Mouse (Mus musculus) naive thymus-derived CD4-positive, alpha-beta T cell, adult 2 months (primary cell): ENCODE measurements around the gene Gpatch3.

ENCODE experiments used
- DNase-seq: peaks from one replicate; pipeline ENCODE4 v3.0.0-alpha.2; 2011; ENCODE audit warnings: low read depth

Gene Gpatch3

GRCm38 (mm10) chr4:133584059-133584951 is 9.8 kb downstream of the Gpatch3 start, which contains the start of gene Gpn2:
TSS of gene Gpn2 (plus strand) at chr4:133584362.
- DNase-seq: peak; percentile 91

DNA sequence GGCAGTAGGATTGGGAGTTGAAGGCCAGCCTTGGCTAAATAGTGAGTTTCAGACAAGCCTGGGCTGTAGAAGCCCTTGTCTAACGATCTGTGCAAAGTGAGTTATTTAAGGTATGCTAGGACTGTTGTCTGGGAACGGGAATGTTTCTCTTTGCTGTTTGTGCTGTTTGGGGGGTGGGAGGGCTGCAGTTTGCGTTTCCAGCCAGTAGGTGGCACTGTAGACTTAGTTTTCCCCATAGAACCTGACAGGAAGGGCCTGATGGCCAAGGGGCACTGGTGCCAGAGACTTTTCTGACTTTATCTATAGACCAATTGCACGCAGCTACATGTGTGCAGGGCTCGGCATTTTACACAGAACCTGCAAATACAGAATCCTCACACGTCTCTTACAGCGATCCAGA is 18.0 kb downstream of the Gpatch3 start:
- peak; percentile 87 for DNase-seq

- no peak for DNase-seq
These were observed 21.0 kb downstream of the Gpatch3 start for GRCm38 (mm10) chr4:133595538-133595937.

DNA sequence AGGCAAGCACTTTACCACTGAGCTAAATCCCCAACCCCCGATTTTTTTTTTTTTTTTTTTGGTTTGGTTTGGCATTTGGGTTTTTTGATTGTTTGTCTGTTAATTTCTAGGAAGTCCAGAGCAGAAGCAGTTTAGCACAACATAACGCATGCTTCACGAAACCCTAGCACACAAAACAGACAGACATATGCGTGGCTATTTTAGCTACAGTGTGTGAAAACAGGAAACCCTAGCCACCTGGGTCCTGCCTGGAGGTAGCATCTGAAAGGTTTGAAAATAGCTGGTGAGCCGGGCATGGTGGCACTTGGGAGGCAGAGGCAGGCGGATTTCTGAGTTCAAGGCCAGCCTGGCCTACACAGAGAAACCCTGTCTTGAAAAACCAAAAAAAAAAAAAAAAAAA is 21.5 kb downstream of the Gpatch3 start:
- no peak for DNase-seq

- DNase-seq: no peak
These were observed 24.1 kb downstream of the Gpatch3 start for GRCm38 (mm10) chr4:133598616-133599015.

GRCm38 (mm10) chr4:133599116-133599515 is 24.6 kb downstream of the Gpatch3 start:
- no peak for DNase-seq

GRCm38 (mm10) chr4:133599571-133600073 is 25.1 kb downstream of the Gpatch3 start:
- peak; percentile 80 for DNase-seq

GRCm38 (mm10) chr4:133600306-133600705 is 25.8 kb downstream of the Gpatch3 start:
- DNase-seq: no peak

DNA sequence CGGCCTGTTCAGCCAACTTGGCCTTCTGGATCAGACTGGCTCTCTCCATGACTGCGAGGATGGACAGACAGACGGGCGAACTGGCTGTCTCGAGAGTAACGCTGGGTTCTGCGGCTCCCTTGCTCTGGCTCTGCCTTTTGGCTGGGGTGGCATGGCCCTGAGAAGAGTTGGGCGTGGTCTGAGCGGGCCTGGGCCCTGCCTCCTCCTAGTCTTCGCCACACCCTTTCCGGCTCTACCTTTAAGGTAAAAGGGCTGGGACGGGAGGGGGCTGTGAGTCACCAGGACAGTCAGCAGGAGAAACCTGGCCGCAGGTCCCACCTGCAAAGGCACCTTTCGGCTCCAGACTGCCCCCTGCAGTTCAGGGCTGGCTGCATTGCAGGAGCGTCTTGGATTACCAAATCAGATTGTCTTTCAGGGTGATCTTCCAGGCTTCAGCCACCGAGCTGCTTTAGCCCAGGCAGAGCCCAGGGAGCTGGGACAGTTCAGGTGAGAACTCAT is 27.2 kb downstream of the Gpatch3 start, which contains the start of gene Sfn:
TSS of gene Sfn (minus strand) at position 448 of the 498 bp plus-strand sequence.
- DNase-seq: peak; percentile 83

DNA sequence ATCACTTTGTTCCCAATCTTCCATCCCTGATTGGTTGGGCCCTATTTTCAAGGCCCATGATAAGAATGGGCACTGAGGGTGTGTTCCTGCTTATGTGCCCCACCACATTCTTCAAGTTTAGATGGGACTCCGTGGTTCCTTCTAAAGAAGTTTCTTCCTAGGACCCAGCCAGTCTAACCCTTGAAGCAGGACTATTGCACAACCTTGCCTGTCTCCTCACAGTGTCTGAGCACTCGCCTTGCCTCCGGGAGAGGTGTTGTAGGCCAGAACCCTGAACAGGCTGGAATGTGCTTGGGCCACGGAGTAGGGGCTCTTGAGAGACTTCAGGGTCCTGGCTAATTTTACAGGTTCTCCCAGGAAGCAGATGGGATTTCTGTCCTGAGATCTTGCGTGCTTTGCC is 28.5 kb downstream of the Gpatch3 start:
- DNase-seq: no peak

DNA sequence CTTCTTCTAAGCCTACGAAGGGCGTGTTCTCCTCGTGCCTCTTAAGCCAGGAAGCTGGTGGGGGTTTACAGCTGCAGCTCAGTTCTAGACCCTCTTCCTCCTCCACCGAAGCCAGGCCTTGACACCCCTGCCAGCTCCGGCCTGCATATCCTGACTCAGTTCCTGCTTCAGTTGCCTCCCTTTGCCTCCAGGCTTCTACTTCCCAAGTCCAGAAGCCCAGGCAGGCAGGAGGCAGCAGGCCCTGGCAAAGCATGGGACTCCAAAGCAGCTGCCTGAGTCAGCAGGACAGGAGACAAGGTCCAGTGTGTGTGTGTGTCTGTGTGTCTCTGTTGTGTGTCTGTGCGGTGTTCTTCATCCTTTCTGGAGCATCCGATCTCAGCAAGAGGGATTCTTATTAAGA is 29.6 kb downstream of the Gpatch3 start:
- no peak for DNase-seq

- no peak for DNase-seq
These were observed 30.3 kb downstream of the Gpatch3 start for GRCm38 (mm10) chr4:133604856-133605255.

DNA sequence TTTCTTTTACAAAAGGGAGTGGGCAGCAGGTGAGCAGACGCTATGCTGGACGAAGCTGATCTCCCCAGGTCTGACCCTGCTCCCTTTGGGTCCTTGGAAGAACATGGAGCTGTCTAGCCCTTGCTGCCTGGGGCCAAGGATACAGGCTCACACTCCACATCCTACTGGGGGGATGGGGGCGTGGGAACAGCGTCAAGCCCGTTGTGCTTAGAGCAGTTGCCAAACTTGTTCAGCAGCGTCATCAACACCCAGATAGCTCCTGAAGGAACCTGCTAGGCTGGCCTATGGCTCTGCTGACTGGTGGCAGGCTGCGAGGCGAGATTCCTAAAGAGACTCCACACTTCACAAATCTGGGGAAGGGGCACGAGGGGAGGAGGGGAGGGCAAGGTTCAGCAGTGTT is 30.8 kb downstream of the Gpatch3 start:
- DNase-seq: no peak

- no peak for DNase-seq
These were observed 32.7 kb downstream of the Gpatch3 start for GRCm38 (mm10) chr4:133607284-133607683.

- peak; percentile 88 for DNase-seq
These were observed 35.2 kb downstream of the Gpatch3 start for GRCm38 (mm10) chr4:133609719-133610118.

- DNase-seq: peak; percentile 56
These were observed 37.3 kb downstream of the Gpatch3 start for GRCm38 (mm10) chr4:133611815-133612214.

GRCm38 (mm10) chr4:133612416-133612815 is 37.9 kb downstream of the Gpatch3 start:
- no peak for DNase-seq

GRCm38 (mm10) chr4:133613026-133613425 is 38.5 kb downstream of the Gpatch3 start:
- DNase-seq: no peak

GRCm38 (mm10) chr4:133613867-133614266 is 39.3 kb downstream of the Gpatch3 start:
- DNase-seq: no peak

GRCm38 (mm10) chr4:133614274-133614761 is 39.8 kb downstream of the Gpatch3 start:
- no peak for DNase-seq

GRCm38 (mm10) chr4:133615416-133615815 is 40.9 kb downstream of the Gpatch3 start:
- DNase-seq: no peak

- no peak for DNase-seq
These were observed 43.4 kb downstream of the Gpatch3 start for GRCm38 (mm10) chr4:133617936-133618335.
